ENCODE assay signal across 30 mouse cellular contexts in the genomic region with DNA sequence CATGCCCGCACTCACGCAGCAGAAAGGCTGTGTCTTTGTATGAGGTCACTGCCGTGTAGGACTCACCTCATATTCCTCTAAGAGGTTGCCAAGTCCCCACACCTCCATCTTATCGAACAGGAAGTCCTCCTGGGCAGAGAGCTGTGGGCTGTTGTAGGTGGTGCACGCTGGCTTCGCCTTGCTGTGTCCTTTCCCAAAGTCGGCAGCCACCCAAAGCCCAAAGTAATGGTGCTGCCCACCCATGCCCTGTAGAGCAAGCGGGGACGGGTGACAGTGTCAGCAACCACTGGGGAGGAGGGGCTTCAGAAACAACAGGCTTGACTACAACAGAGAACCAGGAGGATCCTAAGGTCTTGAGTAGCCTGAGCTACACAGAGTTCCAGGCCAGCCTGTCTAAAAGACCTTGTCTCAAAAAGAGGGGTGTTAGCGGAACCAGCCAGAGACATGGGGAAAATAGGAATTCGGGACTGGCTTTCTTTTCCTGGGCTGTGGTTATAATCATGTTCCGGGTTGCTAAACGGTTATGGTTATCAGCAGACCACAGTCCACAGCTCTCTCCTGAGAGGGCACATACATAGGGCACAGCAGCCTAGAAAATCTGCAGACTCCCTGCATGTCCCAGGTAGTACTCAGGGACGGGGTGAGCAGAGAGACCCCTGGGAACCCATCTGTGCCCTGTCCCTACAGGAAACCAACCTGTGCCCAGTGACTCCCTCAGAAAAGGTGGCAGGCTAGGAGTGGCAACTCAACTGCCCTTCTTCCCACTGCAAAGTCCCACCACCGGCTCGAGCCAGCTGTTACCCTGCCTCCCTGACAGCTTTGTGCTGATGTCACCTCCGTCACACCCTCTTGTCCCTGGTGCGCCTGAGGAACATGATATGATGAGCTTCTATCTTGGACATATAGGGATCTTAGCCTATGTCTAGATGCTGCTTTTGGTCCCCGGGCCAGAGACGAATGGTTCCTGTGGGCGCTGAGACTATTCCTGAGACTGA. TPM values are rescaled to one million over a fixed set of nuclear protein-coding genes. Genes with fewer than 3 reads are reported as not detected.
A peak's percentile ranks its signal among the peaks of the same experiment; 100 is the strongest.
DNase-seq lines count a peak whose midpoint lies in the region; ATAC-seq lines count a peak whose summit lies in the region.
"Had no signal": no experiment of that assay in that cellular context is flagged by ENCODE, and none has a peak within 500 bp of the region (broad histone marks: within the 10 kb centered on the region; RNA-seq: fewer than 3 reads in every experiment).

No protein-coding gene starts in this region.

- no peaks in the 10 kb centered on the region for H3K36me3 ChIP-seq in limb, embryonic 11.5 days (ENCODE audit: control insufficient read depth, insufficient read depth, low read length)
- peaks cover 18% of the 10 kb centered on the region for H3K36me3 ChIP-seq in limb, embryonic 10.5 days
- H3K36me3 ChIP-seq in liver, embryonic 13.5 days = peaks cover 7% of the 10 kb centered on the region; the same call in 1 of the 2 replicates
- peaks cover 70% of the 10 kb centered on the region for H3K36me3 ChIP-seq in forebrain, embryonic 13.5 days (ENCODE audit: poor library complexity, severe bottlenecking)
- H3K36me3 ChIP-seq: intestine, embryonic 15.5 days had no signal

- no peaks in the 10 kb centered on the region for H3K9me3 ChIP-seq in limb, embryonic 11.5 days (ENCODE audit: control insufficient read depth, low read length)
- H3K9me3 ChIP-seq in limb, embryonic 10.5 days (replicated peaks) = no peaks in the 10 kb centered on the region
- H3K9me3 ChIP-seq in liver, embryonic 13.5 days (replicated peaks) = no peaks in the 10 kb centered on the region
- H3K9me3 ChIP-seq in forebrain, embryonic 13.5 days (replicated peaks) = no peaks in the 10 kb centered on the region
- H3K9me3 ChIP-seq: embryonic facial prominence, embryonic 13.5 days; forebrain, embryonic 12.5 days; heart, embryonic 10.5 days; heart, embryonic 15.5 days; hindbrain, embryonic 12.5 days; intestine, embryonic 15.5 days; limb, embryonic 12.5 days; midbrain, embryonic 13.5 days had no signal

- 0 out of 2 replicates have a peak overlapping the region, but pooled peaks have one; percentile 14 for H3K9ac ChIP-seq in limb, embryonic 11.5 days (ENCODE audit: low read length)
- no peak overlapping the region for H3K9ac ChIP-seq in liver, embryonic 13.5 days
- no peak overlapping the region for H3K9ac ChIP-seq in forebrain, embryonic 13.5 days
- H3K9ac ChIP-seq: embryonic facial prominence, embryonic 13.5 days; forebrain, embryonic 12.5 days; heart, embryonic 15.5 days; hindbrain, embryonic 12.5 days; intestine, embryonic 15.5 days; limb, embryonic 12.5 days; midbrain, embryonic 13.5 days had no signal

- WGBS in limb, embryonic 11.5 days = 91% methylated on average over 21 of the region's 21 CpGs
- WGBS in limb, embryonic 10.5 days = 89% methylated on average over 21 of the region's 21 CpGs
- 43% methylated on average over 21 of the region's 21 CpGs for WGBS in liver, embryonic 13.5 days (ENCODE audit: insufficient replicate concordance)
- 90% methylated on average over 21 of the region's 21 CpGs for WGBS in forebrain, embryonic 13.5 days

- no peak for ATAC-seq in limb, embryonic 11.5 days (ENCODE audit: insufficient number of reproducible peaks, low FRiP score, low TSS enrichment, low read depth)
- peak; percentile 70 for ATAC-seq in liver, embryonic 13.5 days (ENCODE audit: low read depth)
- ATAC-seq in megakaryocyte, adult 5-6 weeks (ENCODE audit: poor library complexity, severe bottlenecking) = 0 out of 2 replicates have a peak, but pooled peaks have one; percentile 24
- no peak for ATAC-seq in forebrain, embryonic 13.5 days
- ATAC-seq: hindbrain, postnatal 0 days; intestine, embryonic 15.5 days; midbrain, embryonic 13.5 days; Patski had no signal

- H3K27me3 ChIP-seq in limb, embryonic 11.5 days (ENCODE audit: control insufficient read depth, insufficient read depth, low read length) = no peaks in the 10 kb centered on the region
- peaks cover 4% of the 10 kb centered on the region; the same call in 1 of the 2 replicates for H3K27me3 ChIP-seq in limb, embryonic 10.5 days (ENCODE audit: low read depth, poor library complexity, severe bottlenecking)
- H3K27me3 ChIP-seq in liver, embryonic 13.5 days = no peaks in the 10 kb centered on the region
- H3K27me3 ChIP-seq in forebrain, embryonic 13.5 days = no peaks in the 10 kb centered on the region
- H3K27me3 ChIP-seq: CH12.LX; embryonic facial prominence, embryonic 13.5 days; forebrain, embryonic 12.5 days; heart, embryonic 15.5 days; hindbrain, embryonic 12.5 days; intestine, embryonic 15.5 days; limb, embryonic 12.5 days; midbrain, embryonic 13.5 days; Patski had no signal

- no peak overlapping the region for H3K4me2 ChIP-seq in limb, embryonic 11.5 days (ENCODE audit: low read depth, severe bottlenecking)
- peak overlapping the region; percentile 30; the same call in 1 of the 2 replicates for H3K4me2 ChIP-seq in liver, embryonic 13.5 days
- H3K4me2 ChIP-seq in forebrain, embryonic 13.5 days = no peak overlapping the region
- H3K4me2 ChIP-seq: embryonic facial prominence, embryonic 13.5 days; forebrain, embryonic 12.5 days; heart, embryonic 15.5 days; hindbrain, embryonic 12.5 days; intestine, embryonic 15.5 days; limb, embryonic 12.5 days; midbrain, embryonic 13.5 days had no signal

- H3K27ac ChIP-seq in limb, embryonic 11.5 days (replicated peaks; ENCODE audit: low read depth, low read length) = no peak overlapping the region
- H3K27ac ChIP-seq in limb, embryonic 10.5 days = no peak overlapping the region
- H3K27ac ChIP-seq in liver, embryonic 13.5 days = no peak overlapping the region
- no peak overlapping the region for H3K27ac ChIP-seq in forebrain, embryonic 13.5 days
- H3K27ac ChIP-seq: embryonic facial prominence, embryonic 13.5 days; forebrain, embryonic 12.5 days; heart, embryonic 10.5 days; heart, embryonic 15.5 days; hindbrain, embryonic 12.5 days; hindbrain, postnatal 0 days; intestine, embryonic 15.5 days; limb, embryonic 12.5 days; midbrain, embryonic 13.5 days had no signal

- no peak for DNase-seq in limb, embryonic 11.5 days (ENCODE audit: low spot score)
- DNase-seq in limb, embryonic 10.5 days (ENCODE audit: low spot score) = no peak
- DNase-seq in liver, embryonic 13.5 days = no peak
- DNase-seq in spleen, adult 18-20 months = no peak
- no peak for DNase-seq in kidney, postnatal 14 days
- DNase-seq: adrenal gland, postnatal 25 days; cerebellum, adult 11-12 months; cerebellum, adult 9-11 months; gastrocnemius, postnatal 25 days; heart, adult 11 months; heart, postnatal 36 days; kidney, adult 2 months; kidney, postnatal 4 days; layer of hippocampus, postnatal 36 days; lung, adult 18-20 months; lung, postnatal 10 days had no signal

- H3K4me1 ChIP-seq in limb, embryonic 11.5 days (ENCODE audit: control insufficient read depth, insufficient read depth, low read length) = no peaks in the 10 kb centered on the region
- H3K4me1 ChIP-seq in limb, embryonic 10.5 days = peaks cover 10% of the 10 kb centered on the region; the same call in 1 of the 2 replicates
- H3K4me1 ChIP-seq in liver, embryonic 13.5 days (replicated peaks) = peaks cover 34% of the 10 kb centered on the region
- H3K4me1 ChIP-seq in forebrain, embryonic 13.5 days = no peaks in the 10 kb centered on the region
- H3K4me1 ChIP-seq: embryonic facial prominence, embryonic 13.5 days; heart, embryonic 15.5 days; limb, embryonic 12.5 days had no signal

- no peak overlapping the region for H3K4me3 ChIP-seq in limb, embryonic 11.5 days (ENCODE audit: low read depth, low read length)
- no peak overlapping the region for H3K4me3 ChIP-seq in limb, embryonic 10.5 days
- no peak overlapping the region for H3K4me3 ChIP-seq in liver, embryonic 13.5 days (replicated peaks)
- no peak overlapping the region for H3K4me3 ChIP-seq in forebrain, embryonic 13.5 days
- H3K4me3 ChIP-seq: embryonic facial prominence, embryonic 13.5 days; erythroblast, embryonic 14.5 days; forebrain, embryonic 12.5 days; heart, embryonic 10.5 days; heart, embryonic 15.5 days; hindbrain, embryonic 12.5 days; intestine, embryonic 15.5 days; limb, embryonic 12.5 days; midbrain, embryonic 13.5 days had no signal

RNA-seq across cellular contexts. Expression of a gene that starts 15.7 kb away (rescaled TPM):
- polyA plus RNA-seq in limb, embryonic 11.5 days (2014; fragmentation: Nextera tagmentation; extraction: Ambion mirVana) = 7.0 and 10.3 TPM in 2 replicates
- 13.1 and 14.6 TPM in 2 replicates for polyA plus RNA-seq in limb, embryonic 10.5 days (2016; fragmentation: Nextera tagmentation; extraction: Ambion mirVana)
- polyA plus RNA-seq in liver, embryonic 13.5 days (2015; fragmentation: Nextera tagmentation; extraction: Ambion mirVana) = 4.3 and 4.5 TPM in 2 replicates
- 2.2 and 2.6 TPM in 2 replicates for total RNA-seq in megakaryocyte, adult 5-6 weeks (2015)
- 2.9 and 4.3 TPM in 2 replicates for total RNA-seq in megakaryocyte, adult 5-6 weeks (2017)
- polyA plus RNA-seq in forebrain, embryonic 13.5 days (2015; fragmentation: Nextera tagmentation; extraction: Ambion mirVana) = 11.6 and 14.4 TPM in 2 replicates

Comparison
In these comparisons a context has a peak if more than half of its experiments do, and no peak if none do; other contexts are left out.
1. ATAC-seq: peak in liver, embryonic 13.5 days (single experiment) and megakaryocyte, adult 5-6 weeks (single experiment); none in limb, embryonic 11.5 days (single experiment) and forebrain, embryonic 13.5 days (single experiment).